Mouse (Mus musculus) adrenal gland, postnatal 36 days (tissue): Measurements from ENCODE around the gene Stxbp4. TPM values are rescaled to one million over a fixed set of nuclear protein-coding genes. Genes with fewer than 3 reads are reported as not detected.

Source experiments
- DNase-seq, 2 experiments: peaks; one replicate each; pipeline ENCODE4 v3.0.0; 2021; ENCODE audit warnings: mixed read lengths in 1 of 2
- total RNA-seq, 2 experiments: library from RNA; stranded (reverse); gene quantifications; 2 replicates each; pipeline ENCODE4 v1.2.3; 2021

Gene Stxbp4
- total RNA-seq, 2 experiments from 2014 or later: 9.1 to 11.4 TPM

DNA sequence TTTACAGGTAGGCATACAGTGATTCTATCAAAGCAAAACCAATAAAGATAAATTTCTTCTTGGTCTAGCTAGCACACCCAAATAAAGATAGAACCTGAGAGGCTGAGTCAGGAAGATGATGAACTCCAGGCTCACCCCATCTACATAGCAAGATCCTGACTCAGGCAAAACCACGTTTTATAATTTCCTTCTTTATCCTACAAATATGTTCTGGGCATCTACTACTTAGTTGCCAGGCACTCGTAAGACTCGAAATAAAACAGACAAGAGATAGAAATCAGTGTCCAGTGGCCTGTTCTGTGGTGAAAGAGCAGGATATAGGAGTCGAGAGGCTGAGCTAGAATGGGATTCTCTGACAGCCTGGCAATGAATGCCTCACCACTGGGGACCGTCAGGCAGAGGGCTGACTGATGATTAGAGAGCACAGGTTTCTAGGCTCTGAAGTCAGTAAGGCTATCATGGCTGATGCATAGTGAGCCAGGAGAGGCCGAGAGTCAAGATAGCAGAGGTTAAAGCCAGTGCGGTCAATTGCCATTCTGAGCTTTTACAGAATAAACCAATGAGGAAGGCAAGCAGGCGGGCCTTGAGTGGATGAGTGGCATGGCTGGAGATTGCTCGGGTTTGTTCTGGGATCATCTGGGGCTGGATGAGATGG lies 12.5 kb upstream of the Stxbp4 start:
- DNase-seq: no peak

- peak; percentile 10 to 22 for DNase-seq
Observed at GRCm38 (mm10) chr11:90649777-90650176, 11.9 kb upstream of the Stxbp4 start.

DNA sequence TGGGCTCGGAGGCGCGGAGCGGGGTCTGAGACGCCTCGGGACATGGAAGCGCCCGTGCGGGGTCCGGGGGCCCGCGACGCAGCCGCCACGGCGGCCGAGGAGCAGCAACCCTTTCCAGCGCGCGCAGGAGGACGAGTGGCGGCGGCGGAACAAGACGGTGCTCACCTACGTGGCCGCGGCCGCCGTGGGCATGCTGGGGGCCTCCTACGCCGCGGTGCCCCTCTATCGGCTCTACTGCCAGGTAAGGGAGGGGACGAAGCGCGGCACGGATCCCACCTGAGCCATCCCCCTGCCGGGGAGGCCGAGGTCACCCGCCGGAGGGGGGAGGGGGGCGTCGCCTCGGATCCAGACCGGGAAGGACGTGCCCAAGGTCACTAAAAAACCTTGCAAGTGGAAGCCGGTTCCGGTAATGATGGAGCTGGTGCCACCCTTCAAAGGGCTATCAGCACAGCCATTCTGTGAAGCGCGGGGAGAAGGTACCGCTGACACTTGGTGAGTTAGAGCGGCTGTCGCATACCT lies 487 bp upstream of the Stxbp4 start:
- DNase-seq: peak; percentile 49 to 73

GRCm38 (mm10) chr11:90634661-90635060 lies 3.2 kb downstream of the Stxbp4 start:
- no peak for DNase-seq

DNA sequence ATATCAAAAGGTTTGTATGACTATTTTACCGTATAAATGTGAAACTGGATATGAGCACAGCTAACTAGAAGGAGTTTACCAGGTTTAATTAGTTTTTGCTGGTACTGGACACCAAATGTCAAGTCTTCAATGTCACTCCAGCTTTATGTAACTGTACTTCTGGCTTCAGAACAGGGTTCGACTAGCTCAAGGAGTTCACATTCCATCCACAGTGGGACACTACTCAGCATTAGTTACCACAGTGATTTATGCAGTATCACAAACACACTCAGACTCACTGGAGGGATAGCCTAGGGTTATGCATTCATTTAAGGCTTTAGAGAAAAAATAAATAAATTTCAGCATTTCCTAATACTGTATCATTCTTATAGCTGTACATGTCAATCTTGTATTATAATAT lies 5.4 kb downstream of the Stxbp4 start:
- DNase-seq: no peak

DNA sequence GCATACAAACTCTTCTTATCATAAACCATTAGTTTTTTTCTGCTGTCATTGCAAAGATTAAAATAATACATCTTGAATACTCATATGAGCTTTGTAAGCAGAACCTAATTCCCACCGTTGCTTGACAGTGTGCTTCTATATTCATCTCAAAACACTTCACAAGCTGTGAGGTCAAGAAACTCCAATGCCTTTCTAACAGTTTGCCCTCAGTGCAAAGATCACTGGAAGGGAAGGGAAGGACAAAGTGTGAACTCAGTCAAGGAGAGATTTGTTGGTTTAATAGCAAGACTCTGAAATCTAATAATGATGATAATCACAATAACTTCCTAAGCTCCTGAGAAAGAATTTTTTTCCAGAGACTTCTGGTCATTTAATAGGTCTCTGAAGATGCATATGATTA lies 10.1 kb downstream of the Stxbp4 start:
- DNase-seq: no peak

GRCm38 (mm10) chr11:90625174-90625573 lies 12.7 kb downstream of the Stxbp4 start:
- no peak for DNase-seq

- DNase-seq: peak; percentile 11 to 52
Observed at GRCm38 (mm10) chr11:90623477-90623876, 14.4 kb downstream of the Stxbp4 start.

GRCm38 (mm10) chr11:90622500-90622899 lies 15.4 kb downstream of the Stxbp4 start:
- DNase-seq: no peak

GRCm38 (mm10) chr11:90622044-90622443 lies 15.8 kb downstream of the Stxbp4 start:
- no peak for DNase-seq

- DNase-seq: no peak
Observed at GRCm38 (mm10) chr11:90616431-90616830, 21.5 kb downstream of the Stxbp4 start.

DNA sequence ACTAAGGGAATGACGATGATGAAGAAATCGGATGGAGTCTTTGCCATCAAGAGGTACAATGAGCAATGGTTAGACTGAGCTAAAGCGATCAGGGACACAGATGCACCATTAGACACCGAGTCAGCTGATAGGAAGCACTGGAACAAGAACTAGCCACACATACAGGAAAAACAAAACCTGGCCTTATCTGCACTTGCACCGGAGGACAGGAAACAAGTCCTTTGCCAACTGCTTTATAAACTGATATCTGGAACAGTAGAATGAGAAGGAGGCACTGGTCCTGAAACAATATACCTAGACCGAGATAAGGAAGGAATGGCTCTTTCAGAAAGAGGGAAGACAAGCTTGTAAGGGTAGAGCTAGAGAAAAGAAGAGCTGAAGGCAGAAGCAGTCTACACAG lies 23.1 kb downstream of the Stxbp4 start:
- no peak for DNase-seq

GRCm38 (mm10) chr11:90612118-90612517 lies 25.8 kb downstream of the Stxbp4 start:
- DNase-seq: no peak

DNA sequence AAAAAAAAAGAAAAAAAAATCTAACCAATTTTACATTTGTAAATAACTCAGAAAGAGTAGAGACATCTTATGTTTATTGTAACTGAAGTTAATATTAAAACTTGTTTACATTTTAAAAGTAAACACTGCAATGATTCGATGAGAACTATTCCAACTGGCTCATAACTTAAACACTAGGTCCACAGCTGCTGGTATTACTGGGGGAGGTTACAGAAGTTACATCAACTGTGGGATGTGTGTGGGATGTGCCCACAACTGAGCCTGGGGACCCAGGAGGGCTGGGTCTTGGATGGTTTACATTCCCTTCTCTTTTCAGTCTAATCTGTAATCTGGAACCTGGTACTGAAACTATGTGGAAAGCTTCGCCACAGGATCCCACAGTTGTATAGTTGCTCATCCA lies 34.8 kb downstream of the Stxbp4 start:
- DNase-seq: no peak

DNA sequence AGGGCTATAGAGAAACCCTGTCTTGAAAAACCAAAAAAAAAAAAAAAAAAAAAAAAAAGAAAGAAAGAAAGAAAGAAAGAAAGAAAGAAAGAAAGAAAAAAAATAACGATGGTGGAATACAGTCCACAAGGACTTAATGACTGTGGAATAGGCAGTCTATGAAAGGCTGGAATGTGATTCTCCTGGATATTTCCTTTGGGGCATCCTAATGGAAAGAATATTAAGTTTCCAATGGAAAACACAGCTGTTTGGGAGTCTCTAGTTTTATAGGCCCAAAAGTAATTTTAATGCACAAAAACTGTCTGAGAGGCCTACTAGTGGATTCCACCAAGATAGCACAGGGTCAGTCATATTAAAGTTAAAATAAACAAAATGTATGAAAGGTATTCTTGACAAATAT lies 42.1 kb downstream of the Stxbp4 start:
- DNase-seq: no peak

GRCm38 (mm10) chr11:90590996-90591395 lies 46.9 kb downstream of the Stxbp4 start:
- no peak for DNase-seq

GRCm38 (mm10) chr11:90586203-90586602 lies 51.7 kb downstream of the Stxbp4 start:
- DNase-seq: peak; percentile 45 to 70

- no peak for DNase-seq
Observed at GRCm38 (mm10) chr11:90585754-90586153, 52.1 kb downstream of the Stxbp4 start.

DNA sequence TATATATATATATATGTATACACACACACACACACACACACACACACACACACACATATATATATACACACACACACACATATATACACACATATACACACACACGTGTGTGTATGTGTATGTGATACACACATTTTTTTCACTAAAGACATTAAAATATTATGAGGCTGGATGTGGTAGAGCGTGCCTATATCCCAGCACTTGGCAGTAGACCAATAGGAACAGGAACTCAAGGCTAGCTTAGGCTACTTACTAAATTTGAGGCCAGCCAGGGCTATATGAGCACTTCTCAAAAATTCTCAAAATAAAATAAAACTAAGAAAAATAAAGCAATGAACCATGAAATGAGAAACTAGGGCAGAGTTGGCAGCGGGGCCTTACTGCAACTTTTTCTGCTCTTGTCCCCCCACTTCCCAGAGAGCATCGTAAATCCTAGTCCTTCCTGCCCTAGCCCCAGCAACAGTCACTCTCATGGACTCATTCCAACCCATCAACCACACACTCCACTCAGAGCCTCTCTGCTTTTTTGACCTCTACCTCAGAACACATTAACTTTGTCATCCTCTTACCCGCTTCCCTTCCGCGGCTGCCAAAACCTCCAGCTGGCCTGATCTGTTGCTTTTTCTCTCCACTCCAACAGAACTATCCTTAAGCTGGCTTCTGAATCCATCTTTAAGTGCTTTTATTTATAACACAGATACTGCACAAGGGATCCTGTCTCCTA lies 60.7 kb downstream of the Stxbp4 start:
- no peak for DNase-seq

GRCm38 (mm10) chr11:90576282-90576972 lies 61.5 kb downstream of the Stxbp4 start:
- no peak for DNase-seq

DNA sequence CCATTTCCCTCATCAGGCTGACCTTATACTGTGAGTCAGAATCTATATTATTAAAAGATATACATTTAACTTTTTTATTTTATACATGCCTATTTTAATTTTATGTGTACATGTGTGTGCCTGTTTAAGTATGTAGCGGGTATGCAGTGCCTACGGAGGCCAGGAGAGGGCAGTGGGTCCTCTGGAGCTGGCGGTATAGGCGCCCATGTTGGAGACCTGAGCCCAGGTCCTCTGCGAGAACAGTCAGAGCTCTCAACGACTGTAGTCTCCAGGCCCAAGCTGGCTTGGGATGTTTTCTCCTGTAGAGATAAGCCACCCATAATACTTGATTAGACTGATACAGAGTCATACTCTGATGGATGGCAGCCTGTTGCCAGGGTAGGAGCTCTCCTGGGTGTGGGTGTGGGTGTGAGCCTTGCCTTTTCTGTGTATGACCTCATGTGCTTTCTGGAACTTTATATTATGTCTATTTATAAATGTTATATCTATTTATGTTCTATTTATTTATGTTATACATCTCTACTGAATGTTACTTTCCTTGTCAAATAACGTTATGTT lies 62.3 kb downstream of the Stxbp4 start:
- DNase-seq: no peak

GRCm38 (mm10) chr11:90570646-90571259 lies 67.1 kb downstream of the Stxbp4 start:
- no peak for DNase-seq
